Mouse (Mus musculus) spleen, postnatal 10 days (tissue): ENCODE results near the gene Egfr.

Experiments
- DNase-seq, 2 experiments: peaks; one replicate each; pipeline ENCODE4 v3.0.0; 2021 to 2022; ENCODE audit warnings: low spot score in 2 of 2

Gene Egfr

DNA sequence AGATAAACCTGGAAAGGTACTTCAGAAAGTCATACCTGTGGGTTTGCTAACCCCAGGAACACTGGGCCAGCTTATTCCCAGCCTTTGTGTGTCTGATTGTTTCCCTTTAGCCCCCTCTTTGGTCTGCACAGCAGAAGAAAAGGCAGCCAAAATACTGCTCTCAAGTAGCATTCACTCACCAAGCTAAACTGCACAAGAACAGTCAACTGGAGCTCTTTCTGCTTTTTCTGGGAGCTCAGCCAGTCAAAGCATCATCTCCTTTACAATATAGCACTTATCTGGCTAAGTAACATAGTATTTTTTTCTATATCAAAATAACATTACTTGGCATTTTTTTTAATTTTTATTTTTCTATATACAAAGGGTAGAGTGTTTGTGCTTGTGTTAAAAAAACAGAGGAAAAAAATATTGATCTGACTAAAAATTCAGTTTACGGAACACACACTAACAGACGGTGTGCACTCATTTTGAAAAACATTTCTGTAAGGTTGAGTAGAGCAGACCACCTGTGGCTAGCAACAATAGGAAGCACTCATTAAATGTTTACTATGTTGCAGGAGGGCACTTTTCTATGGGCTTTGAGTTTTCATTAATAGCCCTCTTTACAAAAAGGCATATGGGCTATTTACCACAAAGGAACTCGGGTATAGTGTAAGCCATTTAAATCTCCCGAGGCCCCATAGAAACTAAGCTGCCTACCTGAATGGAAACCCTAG, 72.0 kb downstream of the Egfr start:
- no peak for DNase-seq

DNA sequence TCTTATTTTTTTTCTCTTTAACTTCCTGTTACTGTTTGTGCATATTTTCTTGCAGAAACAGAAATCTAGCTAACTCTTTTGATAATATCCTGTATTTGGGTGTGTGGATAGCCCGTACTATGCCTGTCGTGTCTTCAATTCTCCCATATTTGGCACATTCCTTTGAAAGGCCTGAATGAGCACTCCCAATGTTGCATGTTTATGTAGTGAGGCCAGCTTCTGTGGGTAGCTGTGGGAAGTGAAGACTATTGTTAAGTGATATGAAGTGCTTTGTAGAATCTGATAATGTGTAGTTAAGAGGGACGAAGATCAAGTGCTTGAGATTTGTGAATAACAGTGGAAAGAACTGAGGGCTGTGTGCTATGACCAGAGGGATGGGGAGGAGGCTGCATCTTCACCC, 77.5 kb downstream of the Egfr start:
- DNase-seq = no peak

DNA sequence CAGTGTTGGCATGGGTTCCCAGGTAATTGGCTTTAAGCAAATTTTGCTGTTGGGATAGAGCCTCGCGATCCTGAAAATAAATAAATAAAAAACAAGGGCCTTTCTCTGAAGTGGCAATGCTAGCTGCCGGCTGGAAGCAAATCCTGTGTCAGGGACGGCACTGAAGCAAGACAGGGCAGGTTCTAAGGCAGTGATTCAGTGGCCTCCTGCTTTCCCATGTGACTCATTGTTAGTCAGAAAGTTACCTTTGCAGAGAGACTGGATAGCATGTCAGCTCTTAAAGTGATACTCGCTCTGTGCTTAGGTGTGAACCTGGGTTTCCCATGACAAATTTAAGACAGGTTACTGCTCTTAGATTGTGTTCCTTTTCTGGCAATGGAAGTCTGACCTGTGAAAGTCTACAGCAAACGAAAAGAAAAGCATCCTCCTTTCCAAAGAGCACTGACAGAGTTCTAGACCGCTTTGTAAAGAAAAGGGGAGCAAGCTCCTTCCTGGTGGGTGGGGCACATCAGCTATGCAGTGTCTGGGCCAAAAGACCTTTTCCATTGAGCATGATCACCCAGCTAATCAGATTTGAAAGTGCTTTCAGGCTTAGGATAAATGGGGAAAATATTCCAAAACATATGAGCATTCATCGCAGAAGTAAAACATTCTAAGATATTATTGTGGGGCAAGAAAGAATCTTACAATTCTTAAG, 78.7 kb downstream of the Egfr start:
- DNase-seq = no peak

DNA sequence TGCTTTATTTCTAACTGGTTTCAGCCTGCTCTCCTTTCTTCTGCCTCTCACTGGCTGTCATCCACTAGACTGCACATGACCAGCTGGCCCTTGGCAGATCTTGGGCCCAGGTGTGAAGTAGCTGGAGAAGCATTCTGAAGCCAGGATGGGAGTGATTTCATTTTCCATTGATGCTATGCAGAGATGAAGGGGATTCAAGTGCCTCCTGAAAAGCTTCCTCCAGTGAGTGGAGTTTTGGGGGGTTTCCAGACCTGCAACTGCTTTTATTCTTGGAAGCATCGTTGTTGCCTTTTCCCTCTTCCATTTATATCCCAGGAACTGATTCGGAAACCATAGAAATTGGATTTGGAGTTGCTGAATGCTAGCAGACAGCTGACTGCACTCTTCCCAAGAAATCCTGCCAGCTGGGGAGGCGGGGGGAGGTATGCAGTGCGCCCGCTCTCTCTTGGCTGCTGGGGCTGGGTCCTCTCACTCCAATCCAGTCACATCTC, 80.0 kb downstream of the Egfr start:
- DNase-seq = no peak

DNA sequence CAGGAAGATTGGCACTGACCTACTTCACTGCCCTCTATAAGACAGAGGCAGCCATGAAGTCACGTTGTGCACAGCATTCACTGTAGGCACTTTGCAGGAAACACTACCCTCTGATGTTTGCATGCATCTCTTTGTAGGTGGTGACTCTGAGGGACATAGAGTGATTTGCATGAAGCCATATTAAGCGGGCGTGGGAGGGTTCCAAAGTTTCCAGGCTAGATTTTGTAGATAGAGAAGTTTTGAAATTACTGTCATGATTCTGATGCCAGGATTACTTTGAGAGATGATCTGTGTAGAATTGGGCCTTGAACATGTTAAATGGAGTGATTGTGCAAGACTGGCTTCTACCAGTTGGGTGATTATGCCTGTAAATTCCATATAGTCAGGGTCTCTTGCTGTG, 86.8 kb downstream of the Egfr start:
- DNase-seq = no peak

DNA sequence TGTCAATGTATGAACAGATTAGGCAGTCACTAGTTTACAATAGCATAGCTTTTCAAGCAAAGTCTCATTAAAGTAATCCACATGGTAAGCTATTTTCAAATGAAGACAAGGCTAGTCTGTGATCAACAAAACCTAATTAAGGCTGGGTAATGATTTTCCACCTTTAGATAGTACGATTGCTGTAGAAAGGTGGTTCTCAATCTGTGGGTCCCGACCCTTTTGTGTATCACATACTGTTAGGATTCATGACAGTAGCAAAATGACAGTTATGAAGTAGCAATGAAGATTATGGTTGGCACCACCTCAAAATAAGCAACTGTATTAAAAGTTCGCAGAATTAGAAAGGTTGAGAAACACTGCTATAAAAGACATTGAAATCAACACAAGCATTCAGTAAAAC, 90.9 kb downstream of the Egfr start:
- DNase-seq = no peak

DNA sequence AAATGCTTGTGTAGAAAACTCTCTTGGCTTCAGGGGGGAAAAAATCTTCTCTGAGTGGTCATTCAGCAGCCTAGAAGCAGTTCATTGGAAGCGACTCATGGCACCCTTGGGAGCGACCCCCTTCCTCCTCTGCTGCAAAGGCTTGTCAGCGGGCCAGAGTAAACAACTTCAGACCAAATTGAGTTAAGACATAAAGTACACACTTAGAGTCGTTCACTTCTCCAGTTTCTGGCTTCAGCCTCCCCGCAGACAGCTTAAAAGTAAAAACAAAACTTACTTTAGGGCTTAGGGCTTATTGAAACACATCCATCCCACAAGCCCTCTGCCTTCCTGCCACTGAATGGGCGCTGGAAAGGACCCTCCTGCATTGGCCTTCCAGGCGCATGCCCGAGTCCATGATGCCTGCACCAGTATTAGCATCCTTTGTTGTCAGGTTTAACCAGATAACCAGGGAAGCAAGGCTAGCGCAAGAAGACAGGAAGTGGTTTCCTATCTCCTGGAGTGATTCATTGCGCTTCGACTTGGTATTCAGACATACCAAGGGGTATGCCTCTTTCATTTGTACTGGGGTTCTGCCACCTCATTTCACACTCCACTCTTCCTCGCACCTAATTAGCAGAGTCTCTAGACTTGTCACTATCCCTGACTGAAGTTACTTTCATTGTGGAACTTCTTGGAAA, 92.0 kb downstream of the Egfr start:
- DNase-seq = no peak

DNA sequence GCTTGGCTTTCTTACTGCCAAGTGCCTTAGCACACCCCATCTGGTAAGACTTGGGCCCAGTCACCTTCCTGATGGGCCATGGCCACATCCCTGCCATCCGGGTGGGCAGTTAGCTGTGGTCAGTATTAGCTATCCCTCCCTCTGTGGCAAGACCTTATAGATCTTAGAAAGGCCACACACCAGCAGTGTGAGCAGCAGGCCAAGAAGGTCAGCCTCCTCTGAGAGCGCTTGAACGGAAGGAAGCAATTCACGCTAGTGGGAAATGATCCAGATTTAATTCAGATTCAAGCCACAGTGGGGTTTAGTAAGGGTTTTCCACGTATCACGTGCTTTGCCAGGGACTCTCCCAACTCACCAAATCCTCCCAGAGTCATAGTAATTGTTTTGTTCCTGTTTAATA, 96.9 kb downstream of the Egfr start:
- DNase-seq = no peak

DNA sequence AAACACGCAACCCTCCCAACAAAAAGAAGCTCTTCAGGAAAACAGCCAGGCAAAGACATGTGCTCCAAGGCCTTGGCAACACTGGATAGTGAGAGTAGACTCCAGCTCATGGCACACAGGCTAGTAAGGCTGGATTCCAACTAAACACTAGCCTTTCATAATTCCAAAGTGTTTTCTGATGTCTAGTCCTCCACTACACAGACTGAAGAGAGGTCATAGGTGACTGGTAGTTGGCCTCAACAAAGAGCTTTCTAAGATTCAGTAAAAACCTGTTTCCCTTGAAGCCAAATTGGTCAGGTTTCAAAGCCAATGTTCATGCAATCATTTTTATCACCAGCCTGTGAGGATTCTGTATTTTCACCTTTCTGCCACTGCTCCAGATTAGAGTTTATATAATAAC, 99.4 kb downstream of the Egfr start:
- no peak for DNase-seq

DNA sequence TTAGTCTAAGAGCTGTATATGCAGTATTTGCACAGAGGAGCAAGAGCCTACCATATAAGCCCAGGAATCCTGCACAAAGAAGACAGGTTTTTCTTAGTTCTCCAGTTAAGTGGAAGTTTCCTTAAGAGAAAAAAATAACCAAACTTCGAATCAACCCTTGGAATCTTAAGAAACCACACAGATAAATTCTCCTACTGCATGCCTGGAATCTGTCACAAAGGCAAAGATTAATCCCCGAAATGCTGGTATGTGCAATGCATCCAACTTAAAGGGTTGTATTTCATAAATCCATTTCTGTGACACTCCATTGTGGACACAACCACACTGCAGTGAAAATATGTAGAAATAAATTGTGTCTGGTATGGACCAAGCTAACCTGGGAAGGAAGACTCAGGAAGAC, 102.1 kb downstream of the Egfr start:
- DNase-seq = no peak

DNA sequence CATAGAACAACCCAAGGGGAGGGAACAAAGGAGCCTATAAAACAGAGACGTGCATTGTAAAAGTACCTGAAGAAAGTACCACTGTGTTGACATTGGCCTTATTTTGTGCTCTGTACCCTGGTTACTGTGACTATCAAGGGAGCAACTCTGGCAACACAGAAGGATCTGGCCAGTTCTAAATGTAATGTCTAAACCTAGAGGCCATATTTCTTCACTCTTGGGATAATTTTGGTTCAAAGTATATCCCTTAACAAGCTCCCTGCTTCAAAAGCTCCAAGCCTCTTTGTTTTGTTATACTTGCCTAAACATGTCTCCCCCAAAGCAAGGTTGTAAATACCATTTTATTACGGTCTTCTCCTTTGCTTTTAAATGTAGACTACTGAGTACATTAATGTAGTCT, 105.3 kb downstream of the Egfr start:
- no peak for DNase-seq

DNA sequence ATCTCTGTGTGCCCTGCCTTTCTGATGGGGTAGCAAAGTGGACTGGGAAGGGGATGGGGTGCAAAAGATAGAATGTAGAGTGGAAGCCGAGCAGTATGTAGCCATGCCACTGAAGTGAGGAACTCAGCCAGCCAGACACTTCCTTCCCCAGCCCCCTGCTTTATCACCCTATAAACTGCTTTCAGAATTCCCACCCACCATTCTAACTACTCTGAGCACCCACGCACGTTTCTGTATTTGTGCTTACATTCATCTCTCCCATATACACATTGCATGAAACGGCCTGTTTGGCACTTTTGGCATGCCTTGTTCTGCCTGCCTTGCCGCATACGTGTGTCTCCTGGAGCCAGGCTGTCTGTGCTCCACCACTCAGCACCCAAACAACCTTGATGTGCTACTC, 109.0 kb downstream of the Egfr start:
- no peak for DNase-seq

DNA sequence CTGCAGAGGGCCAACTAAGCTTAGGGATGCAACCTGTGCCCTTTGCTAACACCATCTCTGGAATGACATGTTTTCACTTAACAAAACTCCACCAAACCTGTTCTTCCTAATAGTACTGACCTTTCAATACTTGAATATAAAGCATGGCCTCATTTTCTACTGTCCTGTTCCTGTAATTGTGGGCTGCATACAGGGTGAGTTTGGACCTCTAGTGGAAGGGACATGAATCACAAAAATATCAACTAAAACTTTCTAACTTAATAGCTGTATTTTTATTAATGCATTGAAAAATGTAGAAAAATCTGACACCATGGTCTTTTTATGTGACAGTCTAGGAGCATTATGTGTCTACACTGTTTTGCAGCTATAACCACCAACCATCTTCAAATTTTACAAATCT, 111.5 kb downstream of the Egfr start:
- DNase-seq = no peak

DNA sequence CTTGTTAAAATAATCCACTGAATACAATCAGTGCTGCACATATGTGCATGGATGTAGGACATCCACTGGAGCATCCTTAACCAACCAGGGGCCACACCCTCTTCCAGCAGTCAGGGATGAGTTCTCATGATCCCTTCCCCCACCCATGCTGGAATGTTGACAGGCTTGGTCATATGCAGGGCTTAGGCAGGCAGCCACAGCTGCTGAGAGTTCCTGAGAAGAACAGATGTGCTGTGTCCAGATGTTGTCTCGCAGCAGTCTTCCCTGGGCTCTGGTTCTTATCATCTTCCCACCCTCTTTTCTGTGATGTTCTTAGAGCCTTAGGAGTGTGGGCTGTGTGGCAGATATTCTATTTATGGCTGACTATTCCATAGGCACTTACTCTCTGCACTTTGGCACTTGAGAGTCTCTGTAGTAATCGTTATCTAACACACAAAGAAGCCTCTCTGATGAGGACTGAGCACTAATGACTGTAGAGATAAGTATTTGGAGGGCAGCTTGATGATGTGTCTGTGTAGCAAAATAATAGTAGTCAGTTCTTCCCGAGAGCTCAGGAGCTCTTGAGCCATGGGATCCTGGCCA, 113.1 kb downstream of the Egfr start:
- no peak for DNase-seq

DNA sequence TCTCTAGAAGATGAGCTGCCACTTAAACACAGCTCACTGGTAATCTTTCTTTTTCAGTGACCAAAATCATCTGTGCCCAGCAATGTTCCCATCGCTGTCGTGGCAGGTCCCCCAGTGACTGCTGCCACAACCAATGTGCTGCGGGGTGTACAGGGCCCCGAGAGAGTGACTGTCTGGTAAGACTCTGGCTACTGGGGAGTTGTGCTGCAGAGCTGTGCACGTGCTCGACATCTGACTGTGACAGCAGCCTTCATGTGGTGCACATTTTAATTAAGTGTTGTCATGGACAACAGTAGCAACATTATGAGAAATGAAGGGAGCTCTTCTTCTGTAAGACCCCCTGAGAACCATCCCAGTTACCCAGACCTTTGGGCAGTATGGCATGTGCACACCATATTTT, 116.0 kb downstream of the Egfr start:
- DNase-seq = no peak

DNA sequence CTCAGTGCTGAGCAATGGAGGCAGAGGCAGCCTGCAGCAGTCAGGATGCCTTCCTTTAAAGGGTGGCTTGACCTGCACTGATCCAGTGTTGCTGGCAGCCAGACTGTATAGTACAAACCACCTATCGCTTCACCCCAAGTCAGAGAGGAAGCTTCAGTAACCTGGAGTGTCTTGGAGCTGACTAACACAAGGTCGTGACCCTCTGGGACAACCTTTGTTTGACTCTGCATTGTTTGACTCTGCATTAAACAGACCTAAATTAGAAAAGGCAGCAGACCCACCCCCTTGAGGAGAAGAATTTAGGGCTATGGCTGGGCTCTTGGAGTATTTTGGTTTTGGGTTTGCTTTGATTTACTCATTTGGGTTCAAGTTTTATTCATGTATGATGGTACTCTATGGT, 117.5 kb downstream of the Egfr start:
- DNase-seq = no peak

DNA sequence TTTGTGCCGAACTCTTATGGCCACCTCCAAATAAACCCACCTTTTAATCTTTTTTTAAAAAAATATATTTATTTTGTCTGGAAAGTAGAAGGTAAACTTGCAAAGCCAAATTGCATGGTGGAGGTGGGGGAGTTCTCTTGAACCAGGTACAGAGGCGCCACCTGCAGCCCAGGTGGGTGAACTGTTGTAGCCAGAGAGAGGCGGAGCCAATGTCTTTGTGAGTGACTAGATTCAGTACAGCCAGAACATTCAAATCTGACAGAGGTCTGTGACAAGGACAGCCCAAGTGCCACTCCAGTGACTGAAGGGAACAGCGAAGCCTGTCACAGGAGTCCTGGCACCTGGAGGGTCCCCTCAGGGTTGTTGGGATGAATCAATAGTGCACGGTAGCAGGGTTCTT, 119.1 kb downstream of the Egfr start:
- DNase-seq = peak; percentile 7 to 53

DNA sequence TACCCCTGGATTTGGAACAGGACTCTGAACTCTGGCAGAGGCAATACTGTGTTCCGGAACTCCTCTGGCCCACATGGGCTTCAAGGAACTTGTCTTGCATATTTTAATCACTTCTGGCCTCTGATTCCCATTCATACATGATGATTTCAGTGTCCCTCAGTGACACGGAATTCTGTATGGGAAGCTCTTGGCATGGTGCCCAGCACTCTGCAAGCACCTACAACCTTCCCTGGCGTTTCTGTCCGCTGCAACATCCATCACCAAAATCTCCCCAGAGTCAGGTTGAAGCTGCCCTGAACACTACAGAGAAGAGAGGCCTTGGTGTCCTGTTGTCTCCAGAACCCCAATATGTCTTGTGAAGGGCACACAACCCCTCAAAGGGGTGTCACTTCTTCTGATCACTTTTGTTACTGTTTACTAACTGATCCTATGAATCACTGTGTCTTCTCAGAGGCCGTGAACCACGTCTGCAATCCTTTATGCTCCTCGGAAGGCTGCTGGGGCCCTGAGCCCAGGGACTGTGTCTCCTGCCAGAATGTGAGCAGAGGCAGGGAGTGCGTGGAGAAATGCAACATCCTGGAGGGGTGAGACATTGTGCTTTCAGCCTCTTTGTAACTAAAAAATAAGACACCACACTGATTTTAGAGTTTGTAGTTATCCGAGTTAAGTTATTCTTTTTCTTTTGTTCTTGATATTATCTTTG, 125.8 kb downstream of the Egfr start:
- DNase-seq = no peak

DNA sequence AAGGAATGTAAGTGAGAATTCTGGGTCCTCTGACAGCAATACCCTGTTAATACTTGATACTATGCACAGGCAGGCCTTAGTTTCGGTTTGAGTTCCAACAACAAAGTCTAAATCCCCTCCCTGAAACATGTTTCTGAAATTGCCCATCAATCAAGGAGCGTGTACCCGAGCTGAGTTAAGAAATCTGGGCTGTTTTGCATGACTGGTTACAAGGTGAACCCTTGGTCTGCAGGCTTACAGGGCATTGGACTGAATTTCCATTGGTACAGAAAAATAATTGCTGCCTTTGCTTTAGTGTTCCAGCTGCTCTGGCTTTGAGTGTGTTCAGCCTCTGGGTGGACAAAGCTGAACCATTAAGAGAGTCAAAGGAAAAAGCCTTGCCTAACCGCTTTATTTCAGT, 129.9 kb downstream of the Egfr start:
- no peak for DNase-seq

DNA sequence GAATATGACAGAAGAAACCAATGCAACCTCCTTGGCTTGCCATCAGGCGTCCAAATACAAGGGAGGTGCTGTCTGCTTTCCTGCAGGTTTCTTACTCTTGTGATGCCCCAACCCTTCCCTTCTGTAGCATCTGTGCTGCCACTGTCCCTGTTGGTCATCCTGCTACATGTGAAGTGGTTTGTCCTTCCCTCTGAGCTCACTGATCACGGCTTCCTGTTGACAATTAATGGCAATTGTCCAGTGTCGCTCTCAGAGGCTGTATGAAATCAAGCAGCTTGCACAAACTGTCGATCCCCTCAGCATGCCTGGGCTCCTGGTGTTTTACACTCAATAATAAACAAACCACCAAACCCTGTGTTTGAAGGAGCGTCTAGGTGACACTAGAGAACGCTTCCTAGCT, 134.1 kb downstream of the Egfr start:
- no peak for DNase-seq

DNA sequence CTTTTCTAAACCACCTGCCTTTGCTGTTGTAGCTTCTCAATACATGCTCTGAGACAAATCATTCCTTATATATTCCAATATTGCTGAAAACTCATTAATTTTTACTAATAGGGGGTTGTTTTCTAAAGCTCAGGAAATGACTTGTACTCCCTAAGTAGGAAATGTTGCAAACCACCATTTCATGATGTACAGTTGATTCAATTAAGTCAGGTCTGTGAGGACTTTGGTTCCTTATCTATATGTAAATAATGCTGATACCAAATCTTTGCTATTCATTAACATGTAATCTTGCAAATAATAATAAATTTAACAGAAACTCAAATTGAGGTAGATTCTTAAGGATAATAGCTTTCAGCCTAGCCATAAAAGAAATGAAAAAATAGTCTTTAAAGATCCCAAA, 136.1 kb downstream of the Egfr start:
- no peak for DNase-seq
